Mouse (Mus musculus): Measurements from ENCODE around the gene B3gnt8. TPM values are rescaled to one million over a fixed set of nuclear protein-coding genes. Genes with fewer than 3 reads are reported as not detected.

B3gnt8 gene
- polyA plus RNA-seq, 1 experiment = 12.5 TPM

- TF ChIP-seq FLI1 (IDR thresholded peaks at IDR 0.05; ENCODE audit: low read length) (no peak), GATA1 (IDR thresholded peaks at IDR 0.05; ENCODE audit: borderline replicate concordance, low read length) (no peak)
- H3K27me3 ChIP-seq (replicated peaks) = no peaks in the 10 kb centered on the region
- no peaks in the 10 kb centered on the region for H3K9me3 ChIP-seq
- H3K4me1 ChIP-seq = peaks cover 71% of the 10 kb centered on the region
- no peak overlapping the region for H3K4me3 ChIP-seq (replicated peaks)
- H3K36me3 ChIP-seq (replicated peaks; ENCODE audit: low read length) = peaks cover 4% of the 10 kb centered on the region
Measured at GRCm38 (mm10) chr7:25652244-25652759, 25.8 kb downstream of the B3gnt8 start.

- Histone ChIP-seq H3K36me3 (replicated peaks; ENCODE audit: low read length) (peaks cover 4% of the 10 kb centered on the region), H3K4me1 (peaks cover 64% of the 10 kb centered on the region)
- no peak for TF ChIP-seq GATA1 (IDR thresholded peaks at IDR 0.05; ENCODE audit: borderline replicate concordance, low read length)
- TF ChIP-seq FLI1 (IDR thresholded peaks at IDR 0.05; ENCODE audit: low read length) = no peak
Measured at GRCm38 (mm10) chr7:25655601-25656428, 29.4 kb downstream of the B3gnt8 start.

GRCm38 (mm10) chr7:25657785-25658184, 31.3 kb downstream of the B3gnt8 start:
- Histone ChIP-seq H3K27me3 (replicated peaks) (no peaks in the 10 kb centered on the region), H3K4me1 (peaks cover 65% of the 10 kb centered on the region), H3K4me3 (replicated peaks) (peak overlapping the region; percentile 95), H3K9me3 (no peaks in the 10 kb centered on the region), H3K36me3 (replicated peaks; ENCODE audit: low read length) (peaks cover 24% of the 10 kb centered on the region)
- TF ChIP-seq FLI1 (IDR thresholded peaks at IDR 0.05; ENCODE audit: low read length) = no peak
- TF ChIP-seq GATA1 (IDR thresholded peaks at IDR 0.05; ENCODE audit: borderline replicate concordance, low read length) = no peak

More at GRCm38 (mm10) chr7:25655601-25656428, 29.4 kb downstream of the B3gnt8 start:
- no peaks in the 10 kb centered on the region for H3K27me3 ChIP-seq (replicated peaks)
- H3K4me3 ChIP-seq (replicated peaks) = no peak overlapping the region
- no peaks in the 10 kb centered on the region for H3K9me3 ChIP-seq

- Histone ChIP-seq H3K36me3 (replicated peaks; ENCODE audit: low read length) (peaks cover 29% of the 10 kb centered on the region), H3K4me3 (replicated peaks) (peak within 1 kb of the TSS; percentile 95), H3K4me1 (peaks cover 67% of the 10 kb centered on the region), H3K9me3 (no peaks in the 10 kb centered on the region), H3K27me3 (replicated peaks) (no peaks in the 10 kb centered on the region)
- TF ChIP-seq GATA1 (IDR thresholded peaks at IDR 0.05; ENCODE audit: borderline replicate concordance, low read length) (no peak), FLI1 (IDR thresholded peaks at IDR 0.05; ENCODE audit: low read length) (no peak)
Measured at GRCm38 (mm10) chr7:25658657-25659472, 32.4 kb downstream of the B3gnt8 start, which contains the start of the genes Bckdha and Exosc5. Gene Bckdha (minus strand): TSS chr7:25658981. Gene Exosc5 (plus strand): TSS chr7:25659164.

GRCm38 (mm10) chr7:25666381-25666780, 39.9 kb downstream of the B3gnt8 start:
- TF ChIP-seq FLI1 (IDR thresholded peaks at IDR 0.05; ENCODE audit: low read length) = no peak
- TF ChIP-seq GATA1 (IDR thresholded peaks at IDR 0.05; ENCODE audit: borderline replicate concordance, low read length) = no peak
- H3K9me3 ChIP-seq = no peaks in the 10 kb centered on the region
- no peak overlapping the region for H3K4me3 ChIP-seq (replicated peaks)
- no peaks in the 10 kb centered on the region for H3K27me3 ChIP-seq (replicated peaks)
- H3K4me1 ChIP-seq = peaks cover 50% of the 10 kb centered on the region
- H3K36me3 ChIP-seq (replicated peaks; ENCODE audit: low read length) = peaks cover 97% of the 10 kb centered on the region

- no peak overlapping the region for H3K4me3 ChIP-seq (replicated peaks)
- peaks cover 80% of the 10 kb centered on the region for H3K36me3 ChIP-seq (replicated peaks; ENCODE audit: low read length)
- peaks cover 32% of the 10 kb centered on the region for H3K4me1 ChIP-seq
- peaks cover under 1% of the 10 kb centered on the region for H3K27me3 ChIP-seq (replicated peaks)
- TF ChIP-seq GATA1 (IDR thresholded peaks at IDR 0.05; ENCODE audit: borderline replicate concordance, low read length) = no peak
- no peak for TF ChIP-seq FLI1 (IDR thresholded peaks at IDR 0.05; ENCODE audit: low read length)
- peaks cover 4% of the 10 kb centered on the region; the same call in 1 of the 2 replicates for H3K9me3 ChIP-seq
Measured at GRCm38 (mm10) chr7:25669158-25669557, 42.7 kb downstream of the B3gnt8 start.

GRCm38 (mm10) chr7:25669631-25670030, 43.2 kb downstream of the B3gnt8 start:
- H3K27me3 ChIP-seq (replicated peaks) = peaks cover 5% of the 10 kb centered on the region
- H3K4me1 ChIP-seq = peaks cover 32% of the 10 kb centered on the region
- peaks cover 4% of the 10 kb centered on the region; the same call in 1 of the 2 replicates for H3K9me3 ChIP-seq
- TF ChIP-seq GATA1 (IDR thresholded peaks at IDR 0.05; ENCODE audit: borderline replicate concordance, low read length) (no peak), FLI1 (IDR thresholded peaks at IDR 0.05; ENCODE audit: low read length) (no peak)
- peaks cover 75% of the 10 kb centered on the region for H3K36me3 ChIP-seq (replicated peaks; ENCODE audit: low read length)
- H3K4me3 ChIP-seq (replicated peaks) = no peak overlapping the region

GRCm38 (mm10) chr7:25670096-25670495, 43.6 kb downstream of the B3gnt8 start:
- Histone ChIP-seq H3K36me3 (replicated peaks; ENCODE audit: low read length) (peaks cover 70% of the 10 kb centered on the region), H3K27me3 (replicated peaks) (peaks cover 6% of the 10 kb centered on the region)
- TF ChIP-seq FLI1 (IDR thresholded peaks at IDR 0.05; ENCODE audit: low read length) (no peak), GATA1 (IDR thresholded peaks at IDR 0.05; ENCODE audit: borderline replicate concordance, low read length) (no peak)

GRCm38 (mm10) chr7:25671686-25672085, 45.2 kb downstream of the B3gnt8 start:
- peaks cover 54% of the 10 kb centered on the region for H3K36me3 ChIP-seq (replicated peaks; ENCODE audit: low read length)
- no peak for TF ChIP-seq GATA1 (IDR thresholded peaks at IDR 0.05; ENCODE audit: borderline replicate concordance, low read length)
- no peak for TF ChIP-seq FLI1 (IDR thresholded peaks at IDR 0.05; ENCODE audit: low read length)
- peaks cover 4% of the 10 kb centered on the region; the same call in 1 of the 2 replicates for H3K9me3 ChIP-seq
- H3K4me1 ChIP-seq = peaks cover 36% of the 10 kb centered on the region
- H3K4me3 ChIP-seq (replicated peaks) = no peak overlapping the region
- H3K27me3 ChIP-seq (replicated peaks) = peaks cover 6% of the 10 kb centered on the region

More at GRCm38 (mm10) chr7:25670096-25670495, 43.6 kb downstream of the B3gnt8 start:
- peaks cover 32% of the 10 kb centered on the region for H3K4me1 ChIP-seq
- no peak overlapping the region for H3K4me3 ChIP-seq (replicated peaks)
- peaks cover 4% of the 10 kb centered on the region; the same call in 1 of the 2 replicates for H3K9me3 ChIP-seq
